Mouse (Mus musculus): ENCODE measurements around the gene Gpr108. TPM values are rescaled to one million over a fixed set of nuclear protein-coding genes. Genes with fewer than 3 reads are reported as not detected.

Gene Gpr108
- total RNA-seq, 2 experiments from 2014 or later, result 72.4 to 89.6 TPM

DNA sequence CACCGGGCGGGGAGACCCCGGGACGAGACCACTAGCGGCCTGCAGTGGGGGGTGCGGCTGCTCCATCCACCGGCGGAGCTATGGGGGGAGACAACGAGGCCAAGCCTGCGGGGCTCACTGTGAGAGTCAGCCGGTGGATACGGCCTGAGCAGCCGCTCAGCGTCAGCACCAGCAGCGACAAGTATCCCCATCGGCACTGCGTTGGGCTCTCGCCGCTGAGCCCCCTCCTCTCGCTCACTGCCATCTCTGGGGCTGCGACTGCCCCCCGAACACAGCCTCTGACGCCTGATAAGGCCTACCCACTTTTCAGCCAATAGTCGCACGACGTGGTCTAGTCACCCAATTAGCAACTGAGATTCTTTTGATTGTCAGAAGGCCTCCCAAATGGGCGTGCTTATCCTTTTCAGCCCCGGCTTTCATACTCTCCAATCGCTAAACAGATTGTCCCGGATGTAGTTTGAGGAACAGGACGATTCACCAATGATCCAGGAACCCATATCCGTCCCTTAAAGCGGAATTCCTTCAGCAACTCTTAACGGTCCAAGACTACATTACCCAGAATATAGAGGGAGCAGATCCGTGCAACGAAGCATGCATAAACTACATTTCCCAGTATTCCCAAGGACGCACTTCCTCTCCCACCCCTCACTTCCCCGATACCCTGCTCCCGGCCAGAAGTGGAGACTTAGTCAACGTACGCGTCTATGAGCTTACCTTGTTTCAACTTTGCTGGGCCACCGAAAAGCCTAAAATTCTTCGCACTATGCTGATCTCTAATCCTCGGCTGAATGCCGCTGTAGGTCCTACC lies 649 bp downstream of the Gpr108 start:
- peak; percentile 67 to 79 for DNase-seq (ENCODE audit: low spot score in 2 of 2)

DNA sequence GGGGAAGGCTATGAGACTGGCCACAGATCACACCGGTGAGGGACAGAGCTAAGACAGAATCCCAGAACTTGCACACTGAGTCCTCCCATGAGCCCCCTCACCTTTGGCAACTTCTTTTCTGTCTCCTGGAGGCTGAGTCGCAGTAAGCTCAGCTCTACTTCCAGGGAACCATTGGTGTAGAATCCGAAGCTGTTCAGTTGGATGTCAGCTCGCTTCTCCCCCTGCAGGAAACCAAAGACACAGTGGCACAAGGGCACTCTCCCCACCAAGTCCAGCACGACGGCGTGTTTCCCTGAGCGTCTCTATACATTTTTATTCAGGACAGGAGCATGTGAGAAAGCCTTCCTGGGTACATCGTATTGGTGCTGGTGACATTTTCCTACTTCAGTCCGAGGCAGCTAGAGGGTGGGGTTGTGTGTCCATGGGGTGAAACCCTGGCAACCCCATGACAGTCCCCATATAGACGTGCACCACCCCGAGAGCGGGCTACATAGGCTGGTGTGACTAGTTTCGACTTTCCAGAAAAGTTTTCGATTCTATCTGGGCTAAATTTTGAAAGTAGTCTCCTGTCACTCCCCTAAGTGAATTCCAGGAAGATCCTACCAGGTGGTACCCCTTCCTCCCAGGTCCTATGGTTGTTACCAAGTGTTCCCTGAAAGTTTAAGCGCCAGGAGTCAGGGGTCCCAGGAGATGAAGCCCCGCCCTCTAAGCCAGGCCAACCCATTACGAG lies 1.4 kb downstream of the Gpr108 start:
- DNase-seq (ENCODE audit: low spot score in 2 of 2), result no peak

- no peak for DNase-seq (ENCODE audit: low spot score in 2 of 2)
Measured at GRCm38 (mm10) chr17:57245311-57245929, 2.8 kb downstream of the Gpr108 start.

GRCm38 (mm10) chr17:57243650-57244370 lies 4.4 kb downstream of the Gpr108 start:
- no peak for DNase-seq (ENCODE audit: low spot score in 2 of 2)

DNA sequence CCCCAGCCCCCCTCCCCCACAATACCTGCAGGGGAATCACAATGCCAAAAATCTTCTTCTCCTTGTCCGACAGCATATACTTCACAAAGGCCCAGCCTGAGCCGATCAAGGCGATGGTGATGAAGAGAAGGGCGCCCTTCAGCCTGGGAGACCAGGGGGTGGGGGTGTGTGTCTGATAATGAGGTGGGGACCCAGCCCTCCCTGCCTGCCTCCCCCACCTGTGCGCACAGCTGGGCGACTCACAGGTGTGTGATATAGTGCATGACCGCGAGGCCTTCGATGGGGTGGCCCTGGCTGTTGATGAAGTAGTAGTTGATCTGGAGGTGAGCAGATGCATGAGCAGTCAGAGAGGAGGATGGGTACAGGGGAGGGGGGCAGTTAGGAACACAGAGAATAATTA lies 11.1 kb downstream of the Gpr108 start:
- no peak for DNase-seq (ENCODE audit: low spot score in 2 of 2)

GRCm38 (mm10) chr17:57235803-57236202 lies 12.4 kb downstream of the Gpr108 start:
- DNase-seq (ENCODE audit: low spot score in 2 of 2), result no peak

GRCm38 (mm10) chr17:57234254-57234928 lies 13.9 kb downstream of the Gpr108 start:
- DNase-seq (ENCODE audit: low spot score in 2 of 2), result no peak

GRCm38 (mm10) chr17:57233038-57233437 lies 15.2 kb downstream of the Gpr108 start:
- DNase-seq (ENCODE audit: low spot score in 2 of 2), result no peak

DNA sequence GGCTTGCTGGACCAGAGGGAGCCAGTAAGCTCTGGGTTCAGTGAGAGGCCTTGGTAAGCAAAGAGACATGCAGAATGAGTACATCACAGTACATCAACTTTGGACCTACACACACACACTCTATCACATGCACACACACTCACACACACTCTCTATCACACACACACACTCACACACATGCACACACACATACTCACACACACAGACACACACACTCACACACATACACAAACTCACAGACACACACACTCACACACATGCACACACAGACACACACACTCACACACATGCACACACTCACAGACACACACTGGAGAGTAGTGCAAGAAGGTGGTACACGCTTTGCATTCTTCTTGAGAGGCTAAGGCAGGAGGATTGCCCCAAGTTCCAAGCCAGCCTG lies 16.0 kb downstream of the Gpr108 start:
- no peak for DNase-seq (ENCODE audit: low spot score in 2 of 2)

DNA sequence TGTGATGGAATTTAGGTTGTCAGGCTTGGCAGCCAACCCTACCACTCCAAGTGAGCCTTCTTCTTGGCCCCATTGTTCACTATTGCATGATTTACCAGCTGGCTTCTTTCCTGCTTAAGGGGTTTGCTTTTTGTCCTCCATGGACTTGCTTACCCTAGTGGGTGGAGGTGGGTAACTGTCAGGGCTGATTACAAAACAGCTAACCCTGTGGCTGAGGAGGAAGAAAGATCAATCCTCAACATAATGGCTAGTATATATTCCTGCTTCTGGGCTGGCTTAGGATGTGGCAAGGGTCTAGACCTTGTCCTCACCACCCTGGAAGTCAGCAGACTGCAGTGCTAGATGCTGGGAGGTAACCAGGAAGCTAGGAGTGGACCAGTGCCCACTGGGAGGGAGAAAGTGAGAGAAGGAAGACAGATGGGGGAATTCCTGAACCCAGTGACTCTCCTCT lies 16.9 kb downstream of the Gpr108 start:
- no peak for DNase-seq (ENCODE audit: low spot score in 2 of 2)

- DNase-seq (ENCODE audit: low spot score in 2 of 2), result no peak
Measured at GRCm38 (mm10) chr17:57230728-57231125, 17.5 kb downstream of the Gpr108 start.

DNA sequence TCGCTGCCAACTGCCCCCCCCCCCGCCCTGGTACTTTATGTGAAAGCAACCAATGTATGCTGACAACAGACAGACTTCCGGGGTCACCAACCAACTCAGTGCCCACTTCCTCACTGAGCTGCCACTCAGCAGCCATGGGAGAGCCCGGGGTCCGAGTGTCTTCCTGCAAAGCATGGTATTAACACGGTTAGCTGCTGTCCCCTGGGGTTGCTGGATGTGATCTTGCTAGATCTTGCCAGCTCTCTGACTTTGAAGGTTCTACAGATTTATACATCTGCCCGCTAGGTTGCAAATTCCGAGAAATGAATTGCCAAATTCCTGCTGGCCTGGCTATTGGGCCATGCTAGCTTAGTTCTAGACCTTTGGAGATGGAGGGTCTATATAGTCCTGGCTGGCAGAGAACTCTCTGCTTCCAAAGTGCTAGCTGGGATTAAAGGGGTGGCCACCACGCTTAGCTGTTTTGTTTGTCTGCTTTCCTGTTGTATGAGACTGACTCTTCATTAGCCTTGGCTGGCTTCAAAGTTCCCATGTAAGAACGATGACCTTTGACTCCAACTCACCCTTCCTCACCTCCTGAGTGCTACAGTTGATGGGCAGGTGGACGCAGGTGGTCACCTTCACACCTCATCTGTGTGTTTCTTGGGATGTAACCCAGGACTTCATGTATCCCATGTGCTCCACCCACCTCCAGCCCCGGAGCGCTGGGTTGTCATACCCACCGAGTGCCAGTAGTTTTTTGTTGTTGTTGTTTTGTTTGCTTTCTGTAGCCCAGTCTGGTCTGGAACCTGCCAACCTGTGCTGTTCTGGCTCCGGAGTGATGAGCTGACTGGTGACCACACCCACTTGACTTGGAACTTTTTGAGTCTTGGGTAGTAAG lies 18.2 kb downstream of the Gpr108 start:
- no peak for DNase-seq (ENCODE audit: low spot score in 2 of 2)

GRCm38 (mm10) chr17:57228873-57229272 lies 19.4 kb downstream of the Gpr108 start:
- DNase-seq (ENCODE audit: low spot score in 2 of 2), result no peak

- no peak for DNase-seq (ENCODE audit: low spot score in 2 of 2)
Measured at GRCm38 (mm10) chr17:57228014-57228413, 20.2 kb downstream of the Gpr108 start, which contains the start of gene C3. C3 (minus strand) TSS chr17:57228136.

GRCm38 (mm10) chr17:57227468-57227867 lies 20.8 kb downstream of the Gpr108 start:
- no peak for DNase-seq (ENCODE audit: low spot score in 2 of 2)

DNA sequence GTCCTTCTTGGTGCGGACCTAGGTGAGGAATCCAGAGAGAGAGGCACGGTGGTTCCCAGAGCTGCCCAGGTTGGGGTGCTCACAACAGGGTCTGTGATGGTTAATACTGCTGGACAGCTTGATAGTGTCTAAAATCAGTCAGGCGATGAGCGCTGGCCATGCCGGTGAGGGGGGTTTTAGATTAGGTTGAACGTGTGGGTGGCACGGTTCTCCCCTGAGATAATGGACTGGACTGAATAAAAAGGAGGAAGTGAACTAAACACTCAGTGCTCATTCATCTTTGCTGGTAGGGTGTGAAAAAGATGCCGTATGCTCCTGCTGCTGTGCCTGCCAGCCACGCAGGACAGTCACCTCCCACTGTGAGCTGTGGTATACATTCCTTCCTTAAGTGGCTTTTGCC lies 24.9 kb downstream of the Gpr108 start:
- no peak for DNase-seq (ENCODE audit: low spot score in 2 of 2)

DNA sequence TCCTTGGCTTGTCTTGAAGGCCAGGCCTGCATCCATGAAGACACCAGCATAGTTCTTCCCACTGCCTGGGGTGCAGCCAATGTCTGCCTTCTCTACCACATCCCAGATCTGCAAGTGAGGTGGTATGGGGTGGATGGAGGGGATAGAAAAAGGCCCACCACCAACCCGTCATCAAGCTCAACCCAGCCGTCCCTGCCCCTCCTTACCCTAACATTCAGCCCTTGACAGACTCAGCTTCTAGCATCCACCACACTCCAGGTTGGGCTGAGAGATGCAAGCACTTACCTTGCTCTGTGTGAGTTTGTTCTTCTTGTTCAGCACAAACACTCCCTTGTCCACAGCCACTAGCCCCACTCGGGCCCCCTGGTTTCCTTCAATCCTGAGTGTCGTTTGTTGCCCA lies 26.3 kb downstream of the Gpr108 start:
- DNase-seq (ENCODE audit: low spot score in 2 of 2), result no peak

- DNase-seq (ENCODE audit: low spot score in 2 of 2), result no peak
Measured at GRCm38 (mm10) chr17:57219884-57220207, 28.4 kb downstream of the Gpr108 start.

- DNase-seq (ENCODE audit: low spot score in 2 of 2), result peak; percentile 69 to 78
Measured at GRCm38 (mm10) chr17:57219167-57219883, 28.9 kb downstream of the Gpr108 start.

Data from adrenal gland, adult 18-20 months (tissue).